Mouse (Mus musculus) kidney, adult 8-10 months (tissue): ENCODE measurements at regions not wholly inside any gene's neighbourhood (a gene's known extent, or its start where the extent isn't known, plus 50 kb on each side); places are given as distances from the start of the nearest gene placed in this dataset.
A peak's percentile ranks its signal among the peaks of the same experiment; 100 is the strongest.

Experiments
- DNase-seq, 2 experiments: peaks; one replicate each; pipeline ENCODE4 v3.0.0; 2022

GRCm38 (mm10) chr1:73857497-73857896 lies 266.8 kb downstream of the Tns1 start:
- DNase-seq, result no peak

- DNase-seq, result no peak
These were observed 267.4 kb downstream of the Tns1 start for GRCm38 (mm10) chr1:73856811-73857210.

GRCm38 (mm10) chr1:73855306-73855705 lies 268.9 kb downstream of the Tns1 start:
- DNase-seq, result peak in 1 of 2 experiments; percentile 33

- DNase-seq, result no peak
These were observed 270.4 kb downstream of the Tns1 start for GRCm38 (mm10) chr1:73853851-73854250.

- peak; percentile 90 to 93 for DNase-seq
These were observed 273.9 kb downstream of the Tns1 start for GRCm38 (mm10) chr1:73850173-73851014.

- no peak for DNase-seq
These were observed 275.9 kb downstream of the Tns1 start for GRCm38 (mm10) chr1:73848370-73848769.

- DNase-seq, result no peak
These were observed 277.1 kb downstream of the Tns1 start for GRCm38 (mm10) chr1:73847126-73847525.

GRCm38 (mm10) chr1:73845115-73845514 lies 279.1 kb downstream of the Tns1 start:
- DNase-seq, result no peak

- no peak for DNase-seq
These were observed 279.7 kb downstream of the Tns1 start for GRCm38 (mm10) chr1:73844574-73844973.

GRCm38 (mm10) chr1:73839351-73839750 lies 284.9 kb downstream of the Tns1 start:
- DNase-seq, result no peak

GRCm38 (mm10) chr1:73836680-73837079 lies 287.6 kb downstream of the Tns1 start:
- no peak for DNase-seq

- DNase-seq, result no peak
These were observed 289.7 kb downstream of the Tns1 start for GRCm38 (mm10) chr1:73834566-73834965.

GRCm38 (mm10) chr1:73830486-73831132 lies 293.6 kb downstream of the Tns1 start:
- DNase-seq, result no peak

- DNase-seq, result no peak
These were observed 295.3 kb downstream of the Tns1 start for GRCm38 (mm10) chr1:73828996-73829395.

GRCm38 (mm10) chr1:73826243-73826930 lies 297.9 kb downstream of the Tns1 start:
- DNase-seq, result peak; percentile 73 to 91

- no peak for DNase-seq
These were observed 299.7 kb downstream of the Tns1 start for GRCm38 (mm10) chr1:73824406-73825184.

- DNase-seq, result no peak
These were observed 300.5 kb downstream of the Tns1 start for GRCm38 (mm10) chr1:73823726-73824125.

GRCm38 (mm10) chr1:73822616-73823015 lies 301.6 kb downstream of the Tns1 start:
- DNase-seq, result no peak

GRCm38 (mm10) chr1:73820701-73821100 lies 303.5 kb downstream of the Tns1 start:
- DNase-seq, result no peak

- no peak for DNase-seq
These were observed 317.0 kb downstream of the Tns1 start for GRCm38 (mm10) chr1:73807206-73807605.

- no peak for DNase-seq
These were observed 319.1 kb downstream of the Tns1 start for GRCm38 (mm10) chr1:73805156-73805555.

- DNase-seq, result no peak
These were observed 324.3 kb downstream of the Tns1 start for GRCm38 (mm10) chr1:73799996-73800395.

GRCm38 (mm10) chr1:73799246-73799645 lies 325.0 kb downstream of the Tns1 start:
- DNase-seq, result no peak
